ENCODE assay signal across 18 mouse cellular contexts in genomic region chr1:128376841-128377240, GRCm38 (mm10). TPM values are rescaled to one million over a fixed set of nuclear protein-coding genes. Genes with fewer than 3 reads are reported as not detected.
"Had no signal": no experiment of that assay in that cellular context is flagged by ENCODE, and none has a peak within 500 bp of the region (broad histone marks: within the 10 kb centered on the region; RNA-seq: fewer than 3 reads in every experiment).

No protein-coding gene starts in this region.

- H3K27ac ChIP-seq: lung, embryonic 15.5 days; macrophage; midbrain, embryonic 13.5 days; midbrain, embryonic 15.5 days; neural tube, embryonic 12.5 days; stomach, embryonic 15.5 days; stomach, postnatal 0 days had no signal

- H3K4me2 ChIP-seq: lung, embryonic 15.5 days; midbrain, embryonic 11.5 days; midbrain, embryonic 13.5 days; midbrain, embryonic 15.5 days; neural tube, embryonic 12.5 days; stomach, embryonic 15.5 days had no signal

- H3K9me3 ChIP-seq: lung, embryonic 15.5 days; megakaryocyte, embryonic 14.5 days; midbrain, embryonic 13.5 days; midbrain, embryonic 15.5 days; neural tube, embryonic 12.5 days; stomach, embryonic 15.5 days had no signal

- H3K4me1 ChIP-seq: lung, embryonic 15.5 days; megakaryocyte, embryonic 14.5 days; midbrain, embryonic 13.5 days; midbrain, embryonic 15.5 days; neural tube, embryonic 12.5 days; stomach, embryonic 15.5 days had no signal

- H3K9ac ChIP-seq: lung, embryonic 15.5 days; midbrain, embryonic 13.5 days; midbrain, embryonic 15.5 days; neural tube, embryonic 12.5 days; stomach, embryonic 15.5 days had no signal

- ATAC-seq: lung, postnatal 0 days; midbrain, embryonic 13.5 days; midbrain, embryonic 15.5 days had no signal

- H3K4me3 ChIP-seq: lung, embryonic 15.5 days; megakaryocyte, embryonic 14.5 days; midbrain, embryonic 13.5 days; midbrain, embryonic 15.5 days; neural tube, embryonic 12.5 days; stomach, embryonic 15.5 days had no signal

- DNase-seq: lung, adult 18-20 months; lung, postnatal 14 days; lung, postnatal 36 days; right cerebral cortex, postnatal 14 days; thymus, adult 2 months; thymus, postnatal 25 days; thymus, postnatal 4 days had no signal

- H3K27me3 ChIP-seq: lung, embryonic 15.5 days; megakaryocyte, embryonic 14.5 days; midbrain, embryonic 13.5 days; midbrain, embryonic 15.5 days; neural tube, embryonic 12.5 days; stomach, embryonic 15.5 days had no signal

RNA-seq across cellular contexts. Expression of gene Lct, which starts 48.7 kb away (rescaled TPM):
- total RNA-seq: monocyte, adult 5-6 weeks had no signal
- polyA plus RNA-seq: lung, postnatal 0 days; macrophage had no signal
